Mouse (Mus musculus): ENCODE data around the gene Tmem178b.

- TF ChIP-seq CTCF (IDR thresholded peaks at IDR 0.05) (no peak), POLR2A (IDR thresholded peaks at IDR 0.05; ENCODE audit: insufficient read depth, low read depth, low read length) (no peak)
Measured at GRCm38 (mm10) chr6:40076089-40076488, 203.0 kb downstream of the Tmem178b start.

All from heart, adult 2 months (tissue).